Mouse (Mus musculus): ENCODE results near the gene Otud7b. TPM values are rescaled to one million over a fixed set of nuclear protein-coding genes. Genes with fewer than 3 reads are reported as not detected.
"Not testable (repeated sequence)": the region's sequence is repeated elsewhere in the genome, so short reads cannot be mapped to it uniquely, and the experiment has no call there.

The Otud7b gene
- polyA plus RNA-seq, 2 experiments from 2014 or later: 9.1 to 13.3 TPM

- no peak for ATAC-seq
Observed at GRCm38 (mm10) chr3:96151836-96152235, 47.5 kb downstream of the Otud7b start.

GRCm38 (mm10) chr3:96152611-96153010 lies 48.3 kb downstream of the Otud7b start:
- ATAC-seq: no peak

GRCm38 (mm10) chr3:96155501-96155900 lies 51.2 kb downstream of the Otud7b start:
- ATAC-seq: no peak

- no peak for ATAC-seq
Observed at GRCm38 (mm10) chr3:96159820-96160219, 55.5 kb downstream of the Otud7b start.

GRCm38 (mm10) chr3:96160222-96160802 lies 56.0 kb downstream of the Otud7b start:
- ATAC-seq: peak; percentile 27

GRCm38 (mm10) chr3:96160803-96161516 lies 56.6 kb downstream of the Otud7b start:
- ATAC-seq: peak; percentile 71

GRCm38 (mm10) chr3:96161869-96162840 lies 57.8 kb downstream of the Otud7b start, which contains the start of gene Mtmr11:
Gene Mtmr11 (plus strand): TSS chr3:96162004.
- peak; percentile 23 for ATAC-seq

GRCm38 (mm10) chr3:96163040-96163439 lies 58.7 kb downstream of the Otud7b start:
- no peak for ATAC-seq

- no peak for ATAC-seq
Observed at GRCm38 (mm10) chr3:96168466-96169158, 64.3 kb downstream of the Otud7b start.

- no peak for ATAC-seq
Observed at GRCm38 (mm10) chr3:96170276-96170675, 65.9 kb downstream of the Otud7b start.

GRCm38 (mm10) chr3:96170976-96171545 lies 66.7 kb downstream of the Otud7b start:
- ATAC-seq: no peak

GRCm38 (mm10) chr3:96171583-96172196 lies 67.4 kb downstream of the Otud7b start:
- no peak for ATAC-seq

GRCm38 (mm10) chr3:96172197-96173178 lies 68.2 kb downstream of the Otud7b start, which contains the start of gene Sf3b4:
Gene Sf3b4 (plus strand): TSS chr3:96172332.
- peak; percentile 94 for ATAC-seq

- ATAC-seq: no peak
Observed at GRCm38 (mm10) chr3:96173185-96173584, 68.9 kb downstream of the Otud7b start.

GRCm38 (mm10) chr3:96174042-96174441 lies 69.7 kb downstream of the Otud7b start:
- ATAC-seq: not testable (repeated sequence)

GRCm38 (mm10) chr3:96175251-96175650 lies 70.9 kb downstream of the Otud7b start:
- ATAC-seq: no peak

GRCm38 (mm10) chr3:96178427-96178826 lies 74.1 kb downstream of the Otud7b start:
- no peak for ATAC-seq

- no peak for ATAC-seq
Observed at GRCm38 (mm10) chr3:96178902-96179301, 74.6 kb downstream of the Otud7b start.

- no peak for ATAC-seq
Observed at GRCm38 (mm10) chr3:96179531-96179930, 75.2 kb downstream of the Otud7b start.
